Mouse (Mus musculus) CH12.LX (cell line): ENCODE measurements at regions not wholly inside any gene's neighbourhood (a gene's known extent, or its start where the extent isn't known, plus 50 kb on each side); places are given as distances from the start of the nearest gene placed in this dataset.

Experiments
- DNase-seq: peaks from one replicate; pipeline ENCODE4 v3.0.0-alpha.2; 2013; ENCODE audit errors: extremely low read depth
- H3K27ac ChIP-seq: 2 replicates; pipeline ENCODE4 v1.5.1; 2012; ENCODE audit warnings: low read depth, mild to moderate bottlenecking, control low read depth, moderate library complexity; ENCODE audit not compliant: insufficient read depth
- H3K27me3 ChIP-seq: replicated peaks from 2 replicates; pipeline ENCODE3; 2012; ENCODE audit warnings: inconsistent platforms
- H3K36me3 ChIP-seq, 2 experiments: replicated peaks in 1 of 2; 2 replicates each; pipeline versions ENCODE3 to v1.6.1; 2012; ENCODE audit warnings: inconsistent platforms in 1 of 2, low read length in 1 of 2, mild to moderate bottlenecking in 1 of 2, mixed read lengths in 1 of 2, moderate library complexity in 1 of 2; ENCODE audit not compliant: control insufficient read depth in 1 of 2, insufficient read depth in 1 of 2
- H3K4me1 ChIP-seq, 2 experiments: 2 replicates each; pipeline ENCODE4 v1.6.1; 2012; ENCODE audit warnings: inconsistent platforms in 1 of 2, moderate library complexity in 1 of 2; ENCODE audit not compliant: insufficient read depth in 2 of 2, control insufficient read depth in 1 of 2
- H3K4me2 ChIP-seq: 2 replicates; pipeline ENCODE4 v1.6.1; 2012; ENCODE audit warnings: low read depth, mild to moderate bottlenecking, control low read depth; ENCODE audit not compliant: poor library complexity, insufficient read depth, severe bottlenecking
- H3K4me3 ChIP-seq, 3 experiments: fragments of 150-350 bp in 1 of 3; sonication (generic) in 1 of 3; replicated peaks in 1 of 3; 2 replicates each; pipeline versions ENCODE3 to v1.5.1; 2011 to 2012; ENCODE audit warnings: low read depth in 2 of 3, low read length in 2 of 3, mild to moderate bottlenecking in 2 of 3, moderate library complexity in 2 of 3, control low read depth in 1 of 3, improper control_type of control experiment in 1 of 3, inconsistent platforms in 1 of 3, mixed read lengths in 1 of 3; ENCODE audit not compliant: poor library complexity in 1 of 3
- H3K79me2 ChIP-seq: replicated peaks from 2 replicates; pipeline ENCODE4 v1.6.1; 2012; ENCODE audit warnings: mild to moderate bottlenecking, moderate library complexity; ENCODE audit not compliant: control insufficient read depth, poor library complexity, insufficient read depth, severe bottlenecking; ENCODE audit errors: extremely low read depth
- H3K9ac ChIP-seq: 2 replicates; pipeline ENCODE4 v1.6.1; 2012; ENCODE audit warnings: low read depth, mild to moderate bottlenecking, control low read depth, moderate library complexity; ENCODE audit not compliant: insufficient read depth
- H3K9me3 ChIP-seq: replicated peaks from 2 replicates; pipeline ENCODE3; 2012; ENCODE audit warnings: low read length, inconsistent platforms, mixed read lengths
- CHD2 ChIP-seq: IDR thresholded peaks from 2 replicates; pipeline ENCODE4 v1.6.1; 2011; ENCODE audit warnings: low read length, improper control_type of control experiment
- CTCF ChIP-seq, 2 experiments: IDR thresholded peaks in 1 of 2; conservative IDR thresholded peaks in 1 of 2; 2 replicates each; pipeline ENCODE4 v1.5.1; 2011 to 2012; ENCODE audit warnings: low read depth in 2 of 2, low read length in 2 of 2, improper control_type of control experiment in 1 of 2, inconsistent platforms in 1 of 2, mild to moderate bottlenecking in 1 of 2, moderate library complexity in 1 of 2
- ETS1 ChIP-seq: conservative IDR thresholded peaks from 2 replicates; pipeline ENCODE4 v1.6.1; 2012; ENCODE audit warnings: low read depth, mild to moderate bottlenecking, inconsistent platforms, low read length, improper control_type of control experiment, moderate library complexity
- GABPA ChIP-seq: IDR thresholded peaks from 2 replicates; pipeline ENCODE4 v1.6.1; 2012; ENCODE audit warnings: low read depth, low read length, improper control_type of control experiment, inconsistent platforms; ENCODE audit not compliant: insufficient replicate concordance
- HCFC1 ChIP-seq: IDR thresholded peaks from 2 replicates; pipeline ENCODE4 v1.6.1; 2012; ENCODE audit warnings: low read depth, mild to moderate bottlenecking, inconsistent platforms, low read length, improper control_type of control experiment
- JUND ChIP-seq: conservative IDR thresholded peaks from 2 replicates; pipeline ENCODE4 v1.6.1; 2011; ENCODE audit warnings: low read depth, low read length, improper control_type of control experiment
- KAT2A ChIP-seq: IDR thresholded peaks from 2 replicates; pipeline ENCODE4 v1.6.1; 2012; ENCODE audit warnings: low read length, improper control_type of control experiment, inconsistent platforms; ENCODE audit not compliant: insufficient replicate concordance
- MAX ChIP-seq: IDR thresholded peaks from 2 replicates; pipeline ENCODE4 v1.6.1; 2011; ENCODE audit warnings: low read length, improper control_type of control experiment
- MAZ ChIP-seq: IDR thresholded peaks from 2 replicates; pipeline ENCODE4 v1.6.1; 2012; ENCODE audit warnings: low read depth, mild to moderate bottlenecking, inconsistent platforms, low read length, improper control_type of control experiment, moderate library complexity
- MEF2A ChIP-seq: IDR thresholded peaks from 2 replicates; pipeline ENCODE4 v1.6.1; 2014; ENCODE audit warnings: low read depth, mild to moderate bottlenecking, inconsistent platforms, low read length, improper control_type of control experiment, borderline replicate concordance
- MXI1 ChIP-seq: IDR thresholded peaks from 2 replicates; pipeline ENCODE4 v1.6.1; 2011; ENCODE audit warnings: mild to moderate bottlenecking, low read depth, low read length, improper control_type of control experiment
- NELFE ChIP-seq: IDR thresholded peaks from 2 replicates; pipeline ENCODE4 v1.6.1; 2011; ENCODE audit warnings: low read depth, low read length, improper control_type of control experiment
- PAX5 ChIP-seq: IDR thresholded peaks from 2 replicates; pipeline ENCODE4 v1.6.1; 2012; ENCODE audit warnings: low read length, inconsistent platforms, mixed read lengths
- POLR2AphosphoS2 ChIP-seq: IDR thresholded peaks from 2 replicates; pipeline ENCODE4 v1.6.1; 2011; ENCODE audit warnings: low read depth, low read length, improper control_type of control experiment
- SIN3A ChIP-seq: IDR thresholded peaks from 2 replicates; pipeline ENCODE4 v1.6.1; 2012; ENCODE audit warnings: low read length, improper control_type of control experiment, inconsistent platforms
- SMC3 ChIP-seq: IDR thresholded peaks from 2 replicates; pipeline ENCODE4 v1.6.1; 2011; ENCODE audit warnings: low read depth, low read length, improper control_type of control experiment
- TBP ChIP-seq: conservative IDR thresholded peaks from 2 replicates; pipeline ENCODE4 v1.6.1; 2011; ENCODE audit warnings: low read depth, low read length, improper control_type of control experiment
- TCF12 ChIP-seq: IDR thresholded peaks from 2 replicates; pipeline ENCODE4 v1.6.1; 2014; ENCODE audit warnings: low read depth, mild to moderate bottlenecking, inconsistent platforms, low read length, improper control_type of control experiment
- UBTF ChIP-seq: IDR thresholded peaks from 2 replicates; pipeline ENCODE4 v1.6.1; 2012; ENCODE audit warnings: low read depth, mild to moderate bottlenecking, inconsistent platforms, low read length, improper control_type of control experiment, moderate library complexity
- USF1 ChIP-seq: IDR thresholded peaks from 2 replicates; pipeline ENCODE4 v1.6.1; 2014; ENCODE audit warnings: low read depth, mild to moderate bottlenecking, inconsistent platforms, low read length, improper control_type of control experiment
- USF2 ChIP-seq: conservative IDR thresholded peaks from 2 replicates; pipeline ENCODE4 v1.6.1; 2011; ENCODE audit warnings: low read depth, low read length, improper control_type of control experiment
- ZC3H11A ChIP-seq: IDR thresholded peaks from 2 replicates; pipeline ENCODE4 v1.6.1; 2012; ENCODE audit warnings: low read depth, mild to moderate bottlenecking, inconsistent platforms, low read length, improper control_type of control experiment
- ZKSCAN1 ChIP-seq: IDR thresholded peaks from 2 replicates; pipeline ENCODE4 v1.6.1; 2012; ENCODE audit warnings: low read depth, inconsistent platforms, low read length, improper control_type of control experiment, borderline replicate concordance
- dilution Hi-C: fragments of 300-500 bp; cut with MboI; formaldehyde crosslinking; loops from 2 replicates; pipeline ENCODE4 v1.14.3; 2020; ENCODE audit warnings: low sequenced_read_pairs; ENCODE audit not compliant: extremely low pct_unique_long_range_greater_than_20kb, extremely low pct_ligation_motif_present
- in situ Hi-C: fragments of 300-500 bp; cut with MboI; formaldehyde crosslinking; loops from 3 replicates; pipeline ENCODE4 v1.14.3; 2019; ENCODE audit warnings: low sequenced_read_pairs, low pct_ligation_motif_present, low pct_unique_long_range_greater_than_20kb, mixed read lengths

- no peak overlapping the region for H3K27ac ChIP-seq
- peaks cover 2% of the 10 kb centered on the region for H3K9me3 ChIP-seq
- dilution Hi-C loops (no loop called here), in situ Hi-C loops (no loop called here)
- H3K4me1 ChIP-seq: no peaks in the 10 kb centered on the region
- no peaks in the 10 kb centered on the region for H3K36me3 ChIP-seq
- no peaks in the 10 kb centered on the region for H3K79me2 ChIP-seq
- H3K4me3 ChIP-seq: no peak overlapping the region
- H3K9ac ChIP-seq: no peak overlapping the region
- no peaks in the 10 kb centered on the region for H3K27me3 ChIP-seq
- TF ChIP-seq SMC3 (no peak), MAX (no peak), CTCF (conservative IDR thresholded peaks at IDR 0.05 in 1 of 2, IDR thresholded peaks at IDR 0.05 in 1 of 2; ENCODE audit: low read depth in 2 of 2, low read length in 2 of 2) (no peak), JUND (no peak), POLR2AphosphoS2 (no peak), MEF2A (no peak), KAT2A (no peak), GABPA (no peak), ETS1 (no peak), USF2 (no peak), ZC3H11A (no peak), MAZ (no peak), ZKSCAN1 (no peak), SIN3A (no peak), UBTF (no peak)
- no peak for DNase-seq
- peak overlapping the region; percentile 29; the same call in 1 of the 2 replicates for H3K4me2 ChIP-seq
These were observed 172.6 kb upstream of the Gm5148 start for GRCm38 (mm10) chr3:37896821-37897311.

- Histone ChIP-seq H3K9me3 (peaks cover 2% of the 10 kb centered on the region), H3K4me3 (no peak overlapping the region), H3K9ac (no peak overlapping the region), H3K27ac (no peak overlapping the region), H3K4me1 (no peaks in the 10 kb centered on the region), H3K79me2 (no peaks in the 10 kb centered on the region)
- TF ChIP-seq UBTF: no peak
- no peak for TF ChIP-seq MXI1
- no peak for TF ChIP-seq SIN3A
- TF ChIP-seq CTCF (conservative IDR thresholded peaks at IDR 0.05 in 1 of 2, IDR thresholded peaks at IDR 0.05 in 1 of 2; ENCODE audit: low read depth in 2 of 2, low read length in 2 of 2): no peak
- TF ChIP-seq HCFC1: no peak
- TF ChIP-seq ZC3H11A: no peak
- TF ChIP-seq USF1: no peak
- TF ChIP-seq MEF2A: no peak
- no peak for TF ChIP-seq CHD2
- TF ChIP-seq TCF12: no peak
- no peak for TF ChIP-seq NELFE
- no peak for TF ChIP-seq POLR2AphosphoS2
- no peak for TF ChIP-seq TBP
- TF ChIP-seq PAX5: no peak
- TF ChIP-seq, all 38 proteins: peak for 0
- in situ Hi-C loops (no loop called here), dilution Hi-C loops (no loop called here)
- H3K27me3 ChIP-seq: no peaks in the 10 kb centered on the region
- H3K4me2 ChIP-seq: no peak overlapping the region
- no peaks in the 10 kb centered on the region for H3K36me3 ChIP-seq
- DNase-seq: no peak
These were observed 170.3 kb upstream of the Gm5148 start for GRCm38 (mm10) chr3:37894599-37894998.
